Mouse (Mus musculus): Measurements from ENCODE around the gene Cadm2. TPM values are rescaled to one million over a fixed set of nuclear protein-coding genes. Genes with fewer than 3 reads are reported as not detected.

Gene Cadm2
- polyA plus RNA-seq, 1 experiment from 2014 or later, result 3.2 TPM

DNA sequence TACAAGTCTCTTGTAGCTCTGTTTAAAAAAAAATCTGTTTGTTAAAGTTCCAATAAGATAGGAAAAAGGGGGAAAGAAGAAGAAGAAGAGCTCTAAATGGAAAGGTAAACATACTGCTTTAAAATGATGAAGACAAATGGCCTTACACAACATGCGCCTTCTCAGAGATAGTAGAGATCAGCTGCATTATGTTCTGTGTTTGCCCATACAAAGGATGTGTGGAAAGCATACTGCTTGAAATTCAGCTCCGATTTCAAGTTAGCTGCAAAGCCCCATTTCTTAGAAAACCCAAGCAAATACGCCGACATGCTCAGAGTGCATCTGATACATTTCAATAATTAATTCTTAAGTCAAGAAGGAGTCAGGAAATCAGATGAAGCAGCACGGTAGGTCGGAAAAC is 684.4 kb downstream of the Cadm2 start:
- no peaks in the 10 kb centered on the region for H3K27me3 ChIP-seq (replicated peaks; ENCODE audit: control insufficient read depth, insufficient read depth, low read length)
- WGBS, result 83% methylated on average over 6 of the region's 6 CpGs
- no peak overlapping the region for H3K4me2 ChIP-seq (ENCODE audit: low read depth, low read length)
- no peak overlapping the region for H3K9ac ChIP-seq (ENCODE audit: low read depth, low read length)
- ATAC-seq (ENCODE audit: low read depth) (no peak), DNase-seq (ENCODE audit: low spot score) (no peak)
- H3K27ac ChIP-seq (replicated peaks; ENCODE audit: low read depth, low read length), result no peak overlapping the region
- no peak overlapping the region for H3K4me3 ChIP-seq (ENCODE audit: low read depth, low read length)
- H3K4me1 ChIP-seq (ENCODE audit: control insufficient read depth, insufficient read depth, low read length), result no peaks in the 10 kb centered on the region
- no peaks in the 10 kb centered on the region for H3K36me3 ChIP-seq (ENCODE audit: control insufficient read depth, insufficient read depth, low read length)
- H3K9me3 ChIP-seq (ENCODE audit: control insufficient read depth, low read length), result no peaks in the 10 kb centered on the region

DNA sequence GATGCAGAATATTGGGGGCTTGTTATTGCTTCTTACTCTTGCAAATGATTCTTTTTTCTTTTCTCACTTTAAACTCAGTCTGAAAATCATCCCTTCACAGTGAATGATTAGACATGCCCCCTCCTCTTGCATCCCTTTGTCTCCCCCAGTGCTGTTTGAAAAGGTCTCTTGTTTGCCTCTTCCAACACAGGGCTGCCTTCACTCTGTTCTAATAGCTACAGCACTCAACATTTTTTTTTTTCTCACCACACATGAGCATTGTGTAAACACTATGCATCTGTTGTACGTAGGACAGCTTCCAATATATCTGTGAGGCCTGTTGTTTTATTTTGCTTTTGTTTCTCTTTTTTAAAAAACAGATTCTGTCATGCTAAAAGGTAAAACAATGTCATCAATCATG is 695.2 kb downstream of the Cadm2 start:
- Histone ChIP-seq H3K4me2 (ENCODE audit: low read depth, low read length) (no peak overlapping the region), H3K4me3 (ENCODE audit: low read depth, low read length) (no peak overlapping the region), H3K9ac (ENCODE audit: low read depth, low read length) (no peak overlapping the region), H3K4me1 (ENCODE audit: control insufficient read depth, insufficient read depth, low read length) (no peaks in the 10 kb centered on the region), H3K36me3 (ENCODE audit: control insufficient read depth, insufficient read depth, low read length) (no peaks in the 10 kb centered on the region), H3K9me3 (ENCODE audit: control insufficient read depth, low read length) (no peaks in the 10 kb centered on the region), H3K27ac (replicated peaks; ENCODE audit: low read depth, low read length) (no peak overlapping the region), H3K27me3 (replicated peaks; ENCODE audit: control insufficient read depth, insufficient read depth, low read length) (no peaks in the 10 kb centered on the region)
- WGBS, result 31% methylated on average over 1 of the region's 1 CpGs
- ATAC-seq (ENCODE audit: low read depth) (no peak), DNase-seq (ENCODE audit: low spot score) (no peak)

DNA sequence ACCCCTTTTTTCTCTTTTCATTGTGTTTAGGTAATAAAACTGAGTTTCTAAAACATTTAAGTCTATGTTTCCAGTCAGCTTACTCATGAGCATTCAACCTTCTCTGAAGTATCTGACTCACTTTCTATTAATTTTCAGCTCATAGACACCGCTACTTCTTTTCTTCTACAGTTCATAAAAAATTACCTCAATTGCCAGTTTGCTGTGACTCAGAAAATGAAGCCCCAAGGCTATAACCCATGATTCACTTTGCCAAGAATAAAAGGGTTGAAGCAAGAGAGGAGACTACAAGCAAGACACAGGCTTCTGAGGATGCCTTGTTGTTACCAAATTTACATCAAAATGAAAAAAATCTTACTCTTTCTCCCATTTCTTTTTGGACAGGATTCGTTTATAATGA is 698.0 kb downstream of the Cadm2 start:
- DNase-seq (ENCODE audit: low spot score), result no peak
- WGBS, result 75% methylated on average over 2 of the region's 2 CpGs

DNA sequence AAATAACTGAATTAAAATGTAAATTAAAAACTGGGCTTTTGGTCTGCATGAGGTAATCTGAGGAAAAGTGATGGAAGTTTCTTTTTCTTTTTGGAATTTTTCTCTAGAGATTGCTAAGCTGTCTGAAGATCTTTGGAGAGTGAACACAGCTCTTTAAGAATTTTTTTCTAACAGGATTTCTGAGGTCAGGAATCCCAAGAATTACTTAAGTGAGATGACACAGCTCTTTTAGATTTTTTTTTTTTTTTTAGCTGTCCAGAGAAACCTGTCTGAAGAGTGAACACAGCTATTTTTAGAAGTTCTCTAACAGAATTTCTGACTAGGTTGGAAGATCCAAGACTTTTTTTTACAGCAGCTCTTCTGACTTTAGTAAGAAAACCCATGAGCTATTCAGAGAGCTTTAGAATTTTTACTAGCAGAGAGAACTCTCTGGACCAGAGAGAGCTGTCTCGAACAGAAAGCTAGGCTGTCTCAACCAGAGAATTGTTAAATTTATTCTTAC is 699.2 kb downstream of the Cadm2 start:
- Histone ChIP-seq H3K9me3 (ENCODE audit: control insufficient read depth, low read length) (no peaks in the 10 kb centered on the region), H3K27me3 (replicated peaks; ENCODE audit: control insufficient read depth, insufficient read depth, low read length) (no peaks in the 10 kb centered on the region), H3K4me1 (ENCODE audit: control insufficient read depth, insufficient read depth, low read length) (no peaks in the 10 kb centered on the region), H3K27ac (replicated peaks; ENCODE audit: low read depth, low read length) (no peak overlapping the region), H3K4me2 (ENCODE audit: low read depth, low read length) (no peak overlapping the region), H3K4me3 (ENCODE audit: low read depth, low read length) (no peak overlapping the region), H3K9ac (ENCODE audit: low read depth, low read length) (no peak overlapping the region), H3K36me3 (ENCODE audit: control insufficient read depth, insufficient read depth, low read length) (no peaks in the 10 kb centered on the region)
- WGBS, result 78% methylated on average over 1 of the region's 1 CpGs
- ATAC-seq (ENCODE audit: low read depth) (no peak), DNase-seq (ENCODE audit: low spot score) (no peak)

More for the DNA sequence above, 698.0 kb downstream of the Cadm2 start:
- H3K27ac ChIP-seq (replicated peaks; ENCODE audit: low read depth, low read length), result no peak overlapping the region
- no peak overlapping the region for H3K4me2 ChIP-seq (ENCODE audit: low read depth, low read length)
- no peak overlapping the region for H3K9ac ChIP-seq (ENCODE audit: low read depth, low read length)
- H3K9me3 ChIP-seq (ENCODE audit: control insufficient read depth, low read length), result no peaks in the 10 kb centered on the region
- no peaks in the 10 kb centered on the region for H3K4me1 ChIP-seq (ENCODE audit: control insufficient read depth, insufficient read depth, low read length)
- ATAC-seq (ENCODE audit: low read depth), result no peak
- no peaks in the 10 kb centered on the region for H3K27me3 ChIP-seq (replicated peaks; ENCODE audit: control insufficient read depth, insufficient read depth, low read length)
- H3K4me3 ChIP-seq (ENCODE audit: low read depth, low read length), result no peak overlapping the region
- no peaks in the 10 kb centered on the region for H3K36me3 ChIP-seq (ENCODE audit: control insufficient read depth, insufficient read depth, low read length)

DNA sequence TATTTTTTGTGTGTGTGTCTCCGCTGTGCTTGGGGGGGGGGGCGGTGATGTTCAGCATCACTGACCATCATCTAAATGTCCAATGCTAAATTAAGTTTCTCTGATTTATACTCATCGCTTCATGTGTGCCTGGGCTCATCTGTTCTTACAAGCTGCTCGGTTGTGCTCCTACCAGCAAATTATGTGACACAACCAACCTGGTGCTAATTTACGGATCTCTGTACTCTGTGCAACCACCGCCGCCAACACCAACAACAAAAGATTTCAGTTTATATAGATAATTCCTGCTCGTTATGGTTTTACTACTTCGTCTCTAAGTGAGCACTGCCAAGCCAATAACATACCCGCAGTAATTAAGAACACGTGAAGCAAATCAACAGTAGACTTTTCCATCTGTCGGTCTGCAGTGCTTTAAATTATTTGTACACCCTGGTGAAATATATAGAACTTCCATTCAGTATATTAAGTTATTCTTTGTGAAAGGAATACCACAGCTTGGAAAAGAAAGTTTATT is 700.8 kb downstream of the Cadm2 start:
- peak; percentile 56 for DNase-seq (ENCODE audit: low spot score)

DNA sequence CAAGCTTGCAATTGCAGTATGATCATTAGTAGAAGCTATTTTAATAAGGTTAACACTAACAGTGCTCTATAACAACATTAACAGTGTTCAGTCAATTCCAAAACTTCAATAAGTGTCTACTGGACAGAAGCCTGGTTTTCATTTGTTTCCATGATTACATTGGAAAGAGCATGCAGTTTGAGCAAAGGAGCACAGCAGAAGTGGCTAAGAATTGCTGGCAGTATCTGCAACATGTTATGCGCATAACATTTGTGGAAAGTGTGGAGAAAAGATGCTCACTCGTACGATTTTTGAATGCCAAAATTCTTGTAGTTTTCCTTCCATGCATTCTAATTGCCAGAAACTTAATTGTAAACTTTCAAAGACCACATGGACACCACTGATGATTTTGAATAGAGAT is 718.9 kb downstream of the Cadm2 start:
- H3K4me1 ChIP-seq (ENCODE audit: control insufficient read depth, insufficient read depth, low read length), result no peaks in the 10 kb centered on the region
- no peaks in the 10 kb centered on the region for H3K9me3 ChIP-seq (ENCODE audit: control insufficient read depth, low read length)
- peak; percentile 51 for DNase-seq (ENCODE audit: low spot score)
- no peak overlapping the region for H3K9ac ChIP-seq (ENCODE audit: low read depth, low read length)
- no peak overlapping the region for H3K27ac ChIP-seq (replicated peaks; ENCODE audit: low read depth, low read length)
- no peak overlapping the region for H3K4me3 ChIP-seq (ENCODE audit: low read depth, low read length)
- WGBS, result 50% methylated on average over 3 of the region's 3 CpGs
- H3K27me3 ChIP-seq (replicated peaks; ENCODE audit: control insufficient read depth, insufficient read depth, low read length), result no peaks in the 10 kb centered on the region
- no peak for ATAC-seq (ENCODE audit: low read depth)
- no peak overlapping the region for H3K4me2 ChIP-seq (ENCODE audit: low read depth, low read length)
- H3K36me3 ChIP-seq (ENCODE audit: control insufficient read depth, insufficient read depth, low read length), result no peaks in the 10 kb centered on the region

More for the DNA sequence above, 700.8 kb downstream of the Cadm2 start:
- H3K27ac ChIP-seq (replicated peaks; ENCODE audit: low read depth, low read length), result no peak overlapping the region
- H3K27me3 ChIP-seq (replicated peaks; ENCODE audit: control insufficient read depth, insufficient read depth, low read length), result no peaks in the 10 kb centered on the region
- WGBS, result 63% methylated on average over 12 of the region's 12 CpGs
- no peaks in the 10 kb centered on the region for H3K9me3 ChIP-seq (ENCODE audit: control insufficient read depth, low read length)
- no peak overlapping the region for H3K4me2 ChIP-seq (ENCODE audit: low read depth, low read length)
- no peak overlapping the region for H3K9ac ChIP-seq (ENCODE audit: low read depth, low read length)
- H3K36me3 ChIP-seq (ENCODE audit: control insufficient read depth, insufficient read depth, low read length), result no peaks in the 10 kb centered on the region
- no peak overlapping the region for H3K4me3 ChIP-seq (ENCODE audit: low read depth, low read length)
- no peak for ATAC-seq (ENCODE audit: low read depth)
- H3K4me1 ChIP-seq (ENCODE audit: control insufficient read depth, insufficient read depth, low read length), result no peaks in the 10 kb centered on the region

DNA sequence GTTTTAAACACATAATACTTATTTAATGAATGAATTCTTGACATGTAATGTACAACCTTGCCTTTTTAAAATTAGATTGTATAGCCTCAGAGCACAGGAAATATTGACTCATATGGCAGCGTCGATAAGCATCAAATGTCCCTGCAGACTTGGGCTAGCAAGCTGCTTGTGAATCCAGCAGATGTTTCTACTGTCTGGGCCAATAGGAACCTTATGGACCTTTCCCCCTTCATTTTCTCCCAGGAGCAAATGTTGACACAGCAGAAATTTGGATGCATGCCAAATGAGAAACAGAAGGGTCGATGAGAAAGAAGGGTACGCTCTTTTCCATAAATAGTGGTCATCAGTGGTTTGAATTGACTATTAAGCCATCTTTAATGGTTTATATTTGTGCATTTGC is 720.0 kb downstream of the Cadm2 start:
- no peaks in the 10 kb centered on the region for H3K9me3 ChIP-seq (ENCODE audit: control insufficient read depth, low read length)
- no peaks in the 10 kb centered on the region for H3K36me3 ChIP-seq (ENCODE audit: control insufficient read depth, insufficient read depth, low read length)
- no peak for ATAC-seq (ENCODE audit: low read depth)
- H3K27me3 ChIP-seq (replicated peaks; ENCODE audit: control insufficient read depth, insufficient read depth, low read length), result no peaks in the 10 kb centered on the region
- H3K4me1 ChIP-seq (ENCODE audit: control insufficient read depth, insufficient read depth, low read length), result no peaks in the 10 kb centered on the region
- H3K4me2 ChIP-seq (ENCODE audit: low read depth, low read length), result no peak overlapping the region
- no peak overlapping the region for H3K9ac ChIP-seq (ENCODE audit: low read depth, low read length)
- 35% methylated on average over 4 of the region's 4 CpGs for WGBS
- H3K4me3 ChIP-seq (ENCODE audit: low read depth, low read length), result no peak overlapping the region
- no peak overlapping the region for H3K27ac ChIP-seq (replicated peaks; ENCODE audit: low read depth, low read length)
- DNase-seq (ENCODE audit: low spot score), result peak; percentile 23

DNA sequence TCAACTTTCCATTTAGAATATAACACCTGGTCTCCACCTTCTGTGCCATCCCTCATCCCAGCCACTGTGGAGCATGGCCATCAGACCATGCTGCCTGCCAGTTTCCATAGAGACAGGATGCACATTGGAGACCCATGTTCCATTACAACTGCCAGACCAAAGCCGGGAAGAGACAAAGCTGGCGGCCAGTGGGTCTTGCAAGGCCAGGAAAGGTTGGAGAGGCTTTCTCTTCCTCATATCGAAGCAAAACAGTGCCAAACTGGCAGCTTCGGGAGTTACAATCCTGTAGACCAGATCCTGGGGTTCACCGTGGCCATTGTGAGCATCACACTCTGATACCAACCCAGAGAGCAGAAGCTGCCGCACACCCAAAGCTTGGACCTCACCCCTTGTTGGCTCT is 728.3 kb downstream of the Cadm2 start:
- Histone ChIP-seq H3K4me1 (ENCODE audit: control insufficient read depth, insufficient read depth, low read length) (no peaks in the 10 kb centered on the region), H3K4me2 (ENCODE audit: low read depth, low read length) (no peak overlapping the region), H3K4me3 (ENCODE audit: low read depth, low read length) (no peak overlapping the region), H3K27ac (replicated peaks; ENCODE audit: low read depth, low read length) (no peak overlapping the region), H3K9me3 (ENCODE audit: control insufficient read depth, low read length) (no peaks in the 10 kb centered on the region), H3K36me3 (ENCODE audit: control insufficient read depth, insufficient read depth, low read length) (no peaks in the 10 kb centered on the region), H3K27me3 (replicated peaks; ENCODE audit: control insufficient read depth, insufficient read depth, low read length) (no peaks in the 10 kb centered on the region), H3K9ac (ENCODE audit: low read depth, low read length) (no peak overlapping the region)
- WGBS, result 91% methylated on average over 6 of the region's 6 CpGs
- DNase-seq (ENCODE audit: low spot score) (no peak), ATAC-seq (ENCODE audit: low read depth) (no peak)

DNA sequence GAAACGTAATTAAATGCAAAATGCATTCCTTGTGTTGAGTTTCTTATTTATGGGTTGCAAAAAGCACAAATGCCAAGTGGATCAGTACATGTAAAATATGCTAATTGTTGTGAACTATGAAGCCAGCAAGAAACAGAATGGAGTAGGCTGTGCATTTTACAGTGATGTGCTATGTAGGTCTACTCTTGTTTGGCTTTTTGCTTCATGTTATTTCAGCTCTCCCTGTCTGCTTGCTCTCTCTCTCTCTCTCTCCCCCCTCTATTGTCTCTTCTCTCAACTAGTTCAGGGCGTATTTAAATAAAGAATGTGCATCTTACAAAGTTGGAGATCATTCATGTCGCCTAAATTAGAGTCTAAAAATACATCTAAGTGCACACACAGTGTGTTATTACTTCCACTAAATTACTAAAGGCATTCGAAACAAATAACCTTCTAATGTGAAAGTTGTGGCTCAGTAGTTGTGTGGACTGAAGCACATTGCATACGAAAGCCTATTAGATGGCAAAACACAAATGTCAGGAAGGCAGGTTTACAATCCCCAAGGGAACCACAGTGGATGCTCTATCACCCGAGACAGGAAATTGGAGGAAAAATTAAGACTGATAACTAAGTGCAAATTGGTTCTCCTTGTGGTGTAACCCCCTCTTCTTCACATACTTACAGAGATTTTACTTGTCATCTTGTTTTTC is 729.0 kb downstream of the Cadm2 start:
- H3K4me3 ChIP-seq (ENCODE audit: low read depth, low read length), result no peak overlapping the region
- no peak for DNase-seq (ENCODE audit: low spot score)
- H3K27ac ChIP-seq (replicated peaks; ENCODE audit: low read depth, low read length), result no peak overlapping the region
- H3K4me1 ChIP-seq (ENCODE audit: control insufficient read depth, insufficient read depth, low read length), result no peaks in the 10 kb centered on the region
- H3K9ac ChIP-seq (ENCODE audit: low read depth, low read length), result no peak overlapping the region
- no peaks in the 10 kb centered on the region for H3K36me3 ChIP-seq (ENCODE audit: control insufficient read depth, insufficient read depth, low read length)
- H3K4me2 ChIP-seq (ENCODE audit: low read depth, low read length), result no peak overlapping the region
- no peaks in the 10 kb centered on the region for H3K9me3 ChIP-seq (ENCODE audit: control insufficient read depth, low read length)
- 58% methylated on average over 6 of the region's 6 CpGs for WGBS
- ATAC-seq (ENCODE audit: low read depth), result no peak
- H3K27me3 ChIP-seq (replicated peaks; ENCODE audit: control insufficient read depth, insufficient read depth, low read length), result no peaks in the 10 kb centered on the region

All from embryonic facial prominence, embryonic 14.5 days (tissue).